Mouse (Mus musculus) forebrain, embryonic 11.5 days (tissue): Measurements from ENCODE around the gene Zfp991. TPM values are rescaled to one million over a fixed set of nuclear protein-coding genes. Genes with fewer than 3 reads are reported as not detected.
"Not testable (repeated sequence)": the region's sequence is repeated elsewhere in the genome, so short reads cannot be mapped to it uniquely, and the experiment has no call there.

Source experiments
- ATAC-seq: fragments of 200-750 bp; cut with Nextera tagmentation; replicated peaks from 2 replicates; pipeline ENCODE4 v1.8.0; 2017; ENCODE audit warnings: moderate TSS enrichment; ENCODE audit not compliant: low FRiP score
- DNase-seq: peaks from one replicate; pipeline ENCODE4 v3.0.0-alpha.2; 2017; ENCODE audit warnings: low spot score
- H3K27ac ChIP-seq: fragments of 300-500 bp; sonication (generic); 2 replicates; pipeline ENCODE4 v1.5.1; 2014; ENCODE audit warnings: low read depth, low read length
- H3K27me3 ChIP-seq: fragments of 300-500 bp; sonication (generic); 2 replicates; pipeline ENCODE4 v1.6.1; 2014; ENCODE audit warnings: mild to moderate bottlenecking, low read length, mixed read lengths; ENCODE audit not compliant: control insufficient read depth, insufficient read depth
- H3K36me3 ChIP-seq: fragments of 300-500 bp; sonication (generic); 2 replicates; pipeline ENCODE4 v1.6.1; 2014; ENCODE audit warnings: mild to moderate bottlenecking, low read length, moderate library complexity, mixed read lengths; ENCODE audit not compliant: control insufficient read depth, insufficient read depth
- H3K4me1 ChIP-seq: fragments of 300-500 bp; sonication (generic); replicated peaks from 2 replicates; pipeline ENCODE4 v1.6.1; 2014; ENCODE audit warnings: low read length, mixed read lengths; ENCODE audit not compliant: control insufficient read depth, insufficient read depth
- H3K4me2 ChIP-seq: fragments of 300-500 bp; sonication (generic); 2 replicates; pipeline ENCODE4 v1.6.1; 2014; ENCODE audit warnings: low read depth, mild to moderate bottlenecking, low read length, moderate library complexity, mixed read lengths; ENCODE audit not compliant: severe bottlenecking
- H3K4me3 ChIP-seq: fragments of 300-500 bp; sonication (generic); 2 replicates; pipeline ENCODE4 v1.5.1; 2014; ENCODE audit warnings: low read depth, low read length
- H3K9ac ChIP-seq: fragments of 300-500 bp; sonication (generic); 2 replicates; pipeline ENCODE4 v1.6.1; 2014; ENCODE audit warnings: low read length
- H3K9me3 ChIP-seq: fragments of 300-500 bp; sonication (generic); 2 replicates; pipeline ENCODE4 v1.6.1; 2016; ENCODE audit warnings: low read length, mixed read lengths; ENCODE audit not compliant: control insufficient read depth
- WGBS: fragments of 180-500 bp; shearing (Covaris S2); extraction: QIAGEN DNeasy Blood & Tissue Kit; methylation state at CpG from one replicate; pipeline ENCODE4 v1.1.7; 2014; 5-methylcytosine and 5-hydroxymethylcytosine counted together
- polyA plus RNA-seq: library from polyadenylated mRNA; unstranded; fragments of >200 nt; fragmentation: Nextera tagmentation; extraction: Ambion mirVana; gene quantifications from 2 replicates; pipeline ENCODE4 v1.2.1, GENCODE M21; 2014

Gene Zfp991
- 6.4 and 7.6 TPM in 2 replicates for polyA plus RNA-seq

- WGBS: 32% methylated on average over 2 of the region's 15 CpGs
- H3K27ac ChIP-seq, H3K4me3 ChIP-seq, DNase-seq, H3K9ac ChIP-seq, H3K4me1 ChIP-seq, H3K4me2 ChIP-seq, H3K9me3 ChIP-seq, H3K36me3 ChIP-seq, H3K27me3 ChIP-seq: not testable (repeated sequence)
- ATAC-seq: 0 out of 2 replicates have a peak, but pooled peaks have one; percentile 21
These were observed at the start of gene Zfp991 for GRCm38 (mm10) chr4:147131837-147132459. TSS of gene Zfp991 (plus strand) at chr4:147132038.

- not testable (repeated sequence) for H3K9me3 ChIP-seq, DNase-seq, H3K27me3 ChIP-seq, H3K36me3 ChIP-seq, H3K4me2 ChIP-seq, H3K9ac ChIP-seq, H3K4me1 ChIP-seq, H3K4me3 ChIP-seq, H3K27ac ChIP-seq, ATAC-seq
- 78% methylated on average over 2 of the region's 2 CpGs for WGBS
These were observed 36.2 kb upstream of the Zfp991 start for GRCm38 (mm10) chr4:147095641-147096040.

GRCm38 (mm10) chr4:147101666-147102626 is 29.9 kb upstream of the Zfp991 start:
- H3K27me3 ChIP-seq, H3K36me3 ChIP-seq, H3K27ac ChIP-seq, H3K9me3 ChIP-seq, H3K4me1 ChIP-seq: not testable (repeated sequence)
- Histone ChIP-seq H3K9ac (peak overlapping the region; percentile 39; the same call in 1 of the 2 replicates), H3K4me3 (peak overlapping the region; percentile 37), H3K4me2 (peak overlapping the region; percentile 62)
- DNase-seq (peak; percentile 67), ATAC-seq (peak; percentile 93)
- WGBS: under 1% methylated on average over 74 of the region's 109 CpGs

GRCm38 (mm10) chr4:147103814-147104213 is 28.0 kb upstream of the Zfp991 start:
- 61% methylated on average over 4 of the region's 4 CpGs for WGBS

GRCm38 (mm10) chr4:147117839-147118238 is 14.0 kb upstream of the Zfp991 start:
- H3K27ac ChIP-seq, ATAC-seq: not testable (repeated sequence)
- WGBS: 74% methylated on average over 2 of the region's 3 CpGs

More at GRCm38 (mm10) chr4:147103814-147104213, 28.0 kb upstream of the Zfp991 start:
- not testable (repeated sequence) for H3K27me3 ChIP-seq, H3K4me3 ChIP-seq, H3K36me3 ChIP-seq, DNase-seq, ATAC-seq, H3K9ac ChIP-seq, H3K4me1 ChIP-seq, H3K4me2 ChIP-seq, H3K27ac ChIP-seq, H3K9me3 ChIP-seq

DNA sequence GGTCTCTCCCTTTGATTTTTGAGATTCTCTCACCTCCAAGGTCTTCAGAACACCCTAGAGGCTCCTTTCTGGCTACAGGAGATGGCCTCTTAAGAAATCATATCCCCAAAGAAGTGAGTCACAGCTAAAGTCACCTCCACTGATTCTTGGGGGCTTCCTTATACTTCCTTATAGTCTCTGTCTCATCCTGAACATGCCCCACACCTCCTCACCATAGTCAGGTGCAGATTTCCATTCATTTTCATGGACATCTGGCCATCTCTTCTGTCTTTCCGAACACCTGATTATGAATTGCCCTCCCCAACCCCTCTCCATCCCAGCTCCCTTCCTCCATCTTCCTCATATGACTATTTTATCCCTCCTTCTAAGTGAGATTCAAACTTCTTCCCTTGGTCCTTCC is 9.6 kb upstream of the Zfp991 start:
- not testable (repeated sequence) for ATAC-seq, H3K27ac ChIP-seq, H3K4me1 ChIP-seq, H3K9me3 ChIP-seq, H3K9ac ChIP-seq, H3K4me2 ChIP-seq, H3K4me3 ChIP-seq, H3K36me3 ChIP-seq, H3K27me3 ChIP-seq
- DNase-seq: peak; percentile 37
- WGBS: 76% methylated on average over 1 of the region's 1 CpGs

More at GRCm38 (mm10) chr4:147117839-147118238, 14.0 kb upstream of the Zfp991 start:
- H3K36me3 ChIP-seq, H3K27me3 ChIP-seq, DNase-seq, H3K4me2 ChIP-seq, H3K4me1 ChIP-seq, H3K9me3 ChIP-seq, H3K9ac ChIP-seq, H3K4me3 ChIP-seq: not testable (repeated sequence)

- not testable (repeated sequence) for DNase-seq, H3K4me2 ChIP-seq, H3K4me3 ChIP-seq, H3K4me1 ChIP-seq, H3K9me3 ChIP-seq, H3K27ac ChIP-seq, H3K27me3 ChIP-seq, ATAC-seq, H3K36me3 ChIP-seq, H3K9ac ChIP-seq
These were observed 8.0 kb upstream of the Zfp991 start for GRCm38 (mm10) chr4:147123797-147124196.

DNA sequence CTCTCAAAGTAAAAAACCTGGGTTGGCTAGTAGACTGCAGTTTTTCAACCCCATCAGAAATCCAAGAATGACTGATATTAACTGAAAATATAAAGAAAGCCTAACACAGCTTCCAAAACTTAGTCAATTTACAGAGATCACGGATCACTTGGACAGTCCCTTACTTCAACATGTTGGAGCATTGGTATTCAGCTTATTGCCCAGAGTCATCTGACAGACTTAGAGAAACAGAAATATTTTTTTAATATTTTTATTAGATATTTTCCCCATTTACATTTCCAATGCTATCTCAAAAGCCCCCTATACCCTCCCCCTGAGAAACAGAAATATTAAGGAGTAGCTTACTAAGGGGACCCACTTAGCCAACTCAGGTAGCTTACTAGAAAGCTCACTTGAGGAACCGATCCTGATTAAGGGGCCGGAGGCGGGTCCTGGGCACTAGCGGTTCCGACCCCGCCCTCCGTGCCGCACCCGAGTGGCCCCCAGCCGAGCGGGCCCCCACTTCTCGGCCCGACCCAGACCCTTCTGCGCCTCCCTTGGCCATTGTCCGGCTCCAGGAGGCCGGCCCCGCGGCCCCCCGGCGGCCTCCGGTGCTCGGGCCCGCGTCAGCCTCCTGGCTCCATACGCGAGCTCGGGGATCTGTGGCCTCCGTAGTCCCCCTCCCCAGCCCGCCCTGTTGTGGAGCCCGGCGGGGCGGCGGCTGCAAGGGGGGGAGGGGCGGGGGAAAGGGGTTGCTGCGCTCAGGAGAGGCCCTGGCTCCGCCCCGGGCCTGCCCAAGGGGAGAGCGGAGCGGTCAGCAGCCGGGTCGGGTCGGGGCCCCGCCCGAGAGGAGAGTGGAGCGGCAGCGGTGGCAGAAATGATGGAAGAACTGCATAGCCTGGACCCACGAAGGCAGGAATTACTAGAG is 7.2 kb upstream of the Zfp991 start:
- WGBS: 7% methylated on average over 43 of the region's 48 CpGs
- peak overlapping the region; percentile 53 for H3K4me3 ChIP-seq
- H3K27ac ChIP-seq, H3K9me3 ChIP-seq, H3K4me1 ChIP-seq, H3K36me3 ChIP-seq, H3K27me3 ChIP-seq: not testable (repeated sequence)
- ATAC-seq (peak; percentile 100), DNase-seq (peak; percentile 91)
- H3K9ac ChIP-seq: peak overlapping the region; percentile 85
- peak overlapping the region; percentile 85 for H3K4me2 ChIP-seq
